Mouse (Mus musculus) embryonic facial prominence, embryonic 11.5 days (tissue): ENCODE data around the gene Tada3. TPM values are rescaled to one million over a fixed set of nuclear protein-coding genes. Genes with fewer than 3 reads are reported as not detected.

Experiments
- ATAC-seq: fragments of 200-750 bp; cut with Nextera tagmentation; replicated peaks from 2 replicates; pipeline ENCODE4 v1.8.0; 2017; ENCODE audit warnings: low read depth; ENCODE audit not compliant: insufficient number of reproducible peaks, low FRiP score, low TSS enrichment
- DNase-seq: peaks from one replicate; pipeline ENCODE4 v3.0.0-alpha.2; 2015; ENCODE audit warnings: low spot score
- H3K27ac ChIP-seq: fragments of 300-500 bp; sonication (generic); replicated peaks from 2 replicates; pipeline ENCODE4 v1.5.1; 2014; ENCODE audit warnings: mild to moderate bottlenecking, low read depth, low read length, control low read depth
- H3K27me3 ChIP-seq: fragments of 300-500 bp; sonication (generic); 2 replicates; pipeline ENCODE4 v1.6.1; 2014; ENCODE audit warnings: mild to moderate bottlenecking, low read length, moderate library complexity, mixed read lengths; ENCODE audit not compliant: control insufficient read depth, insufficient read depth
- H3K36me3 ChIP-seq: fragments of 300-500 bp; sonication (generic); replicated peaks from 2 replicates; pipeline ENCODE4 v1.6.1; 2014; ENCODE audit warnings: low read depth, mild to moderate bottlenecking, low read length, moderate library complexity, mixed read lengths; ENCODE audit not compliant: control insufficient read depth, insufficient read depth
- H3K4me1 ChIP-seq: fragments of 300-500 bp; sonication (generic); 2 replicates; pipeline ENCODE4 v1.6.1; 2014; ENCODE audit warnings: low read length, mixed read lengths; ENCODE audit not compliant: control insufficient read depth, insufficient read depth
- H3K4me2 ChIP-seq: fragments of 300-500 bp; sonication (generic); 2 replicates; pipeline ENCODE4 v1.6.1; 2014; ENCODE audit warnings: low read depth, mild to moderate bottlenecking, control low read depth, low read length, moderate library complexity
- H3K4me3 ChIP-seq: fragments of 300-500 bp; sonication (generic); 2 replicates; pipeline ENCODE4 v1.5.1; 2014; ENCODE audit warnings: low read depth, low read length, control low read depth
- H3K9ac ChIP-seq: fragments of 300-500 bp; sonication (generic); replicated peaks from 2 replicates; pipeline ENCODE4 v1.6.1; 2014; ENCODE audit warnings: mild to moderate bottlenecking, control low read depth, low read length
- H3K9me3 ChIP-seq: fragments of 300-500 bp; sonication (generic); replicated peaks from 2 replicates; pipeline ENCODE4 v1.6.1; 2016; ENCODE audit warnings: mild to moderate bottlenecking, low read length, inconsistent platforms, mixed read lengths; ENCODE audit not compliant: control insufficient read depth
- WGBS: fragments of 180-500 bp; shearing (Covaris S2); extraction: QIAGEN DNeasy Blood & Tissue Kit; methylation state at CpG from one replicate; pipeline ENCODE4 v1.1.7; 2014; 5-methylcytosine and 5-hydroxymethylcytosine counted together
- polyA plus RNA-seq: library from polyadenylated mRNA; unstranded; fragments of >200 nt; fragmentation: Nextera tagmentation; extraction: Ambion mirVana; gene quantifications from 2 replicates; pipeline ENCODE4 v1.2.1, GENCODE M21; 2014

Gene Tada3
- polyA plus RNA-seq, 1 experiment from 2014 or later: 44.3 TPM

DNA sequence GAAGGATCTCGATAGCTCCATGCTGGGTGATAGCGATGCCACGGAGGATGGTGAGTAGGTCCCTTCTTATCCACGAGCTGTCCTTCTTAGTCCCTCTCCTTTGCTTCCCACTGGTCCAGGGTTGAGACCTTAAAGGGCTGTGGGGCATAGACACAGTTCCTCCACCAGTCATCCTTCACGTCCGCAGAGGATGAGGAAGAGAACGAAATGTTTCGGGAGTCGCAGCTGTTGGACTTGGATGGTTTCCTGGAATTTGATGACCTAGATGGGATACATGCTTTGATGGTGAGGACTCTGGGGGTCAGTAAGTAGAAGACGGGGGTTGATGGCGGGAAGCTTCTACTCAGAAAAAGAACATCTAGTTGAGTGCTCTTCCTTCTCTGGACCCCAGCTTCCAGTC lies 17.1 kb upstream of the Tada3 start:
- Histone ChIP-seq H3K4me3 (no peak overlapping the region), H3K9ac (no peak overlapping the region), H3K4me1 (no peaks in the 10 kb centered on the region; the same call in 1 of the 2 replicates), H3K36me3 (no peaks in the 10 kb centered on the region; the same call in 1 of the 2 replicates), H3K27me3 (no peaks in the 10 kb centered on the region; the same call in 1 of the 2 replicates), H3K9me3 (no peaks in the 10 kb centered on the region), H3K27ac (no peak overlapping the region), H3K4me2 (no peak overlapping the region)
- no peak for ATAC-seq
- DNase-seq: no peak
- 94% methylated on average over 11 of the region's 11 CpGs for WGBS

DNA sequence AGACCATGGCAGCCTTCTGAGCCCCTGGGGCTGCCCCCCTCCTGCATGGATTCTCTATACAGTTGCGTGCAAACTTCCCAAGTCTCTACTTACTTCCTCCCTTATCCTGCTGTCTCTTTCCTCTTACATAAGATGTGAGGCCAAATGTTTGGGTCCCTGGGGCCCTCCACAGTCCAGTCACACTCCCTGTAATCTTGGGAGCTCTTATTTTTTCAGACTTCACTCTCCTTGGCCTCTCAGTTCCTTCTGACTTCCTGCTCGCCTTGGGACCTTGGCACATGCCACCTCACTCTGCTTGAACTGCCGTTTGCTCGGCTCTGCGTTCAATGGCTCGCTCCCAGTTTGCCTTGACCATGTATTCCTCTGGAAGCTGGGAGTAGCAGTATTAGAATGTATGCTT lies 16.3 kb upstream of the Tada3 start:
- Histone ChIP-seq H3K36me3 (no peaks in the 10 kb centered on the region; the same call in none of the 2 replicates), H3K4me3 (no peak overlapping the region), H3K27ac (no peak overlapping the region), H3K9ac (no peak overlapping the region), H3K4me1 (no peaks in the 10 kb centered on the region; the same call in 1 of the 2 replicates), H3K4me2 (no peak overlapping the region), H3K27me3 (no peaks in the 10 kb centered on the region; the same call in 1 of the 2 replicates), H3K9me3 (no peaks in the 10 kb centered on the region)
- DNase-seq (no peak), ATAC-seq (no peak)
- WGBS: 81% methylated on average over 6 of the region's 6 CpGs

DNA sequence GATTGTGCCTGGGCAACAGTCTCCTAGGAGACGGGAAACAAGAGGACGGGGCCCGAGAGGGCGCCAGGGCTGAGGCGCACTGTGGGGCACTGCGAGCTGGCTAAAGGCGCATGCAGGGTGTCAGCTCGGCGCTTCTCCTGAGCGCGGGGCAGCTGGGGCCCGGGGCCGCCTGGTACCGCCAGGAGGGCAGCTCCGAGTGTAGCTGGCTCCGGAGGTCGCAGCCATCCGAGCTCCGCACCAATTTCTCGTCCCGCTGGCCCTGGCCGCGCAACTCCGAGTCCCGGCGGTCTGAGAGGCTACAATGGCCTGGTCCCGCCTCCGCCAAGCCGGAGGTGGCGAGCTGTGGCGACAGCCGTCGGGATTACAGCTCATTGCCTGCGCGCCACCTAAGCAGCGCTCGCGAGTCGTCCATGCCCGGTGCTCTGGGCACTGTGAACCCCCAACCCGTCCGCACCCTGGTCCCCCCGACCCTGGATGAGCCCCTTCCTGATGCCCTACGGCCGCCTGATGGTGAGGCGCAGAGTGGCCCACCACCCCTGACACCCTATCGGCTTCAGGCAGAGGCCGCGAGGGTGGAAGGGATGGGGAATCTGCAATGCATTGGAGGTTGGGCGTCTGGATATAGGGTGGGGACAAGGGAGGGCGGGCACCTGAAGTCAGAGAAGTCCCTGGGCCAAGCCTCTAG lies 14.8 kb upstream of the Tada3 start:
- no peaks in the 10 kb centered on the region; the same call in 1 of the 2 replicates for H3K27me3 ChIP-seq
- no peaks in the 10 kb centered on the region; the same call in 1 of the 2 replicates for H3K4me1 ChIP-seq
- peak overlapping the region; percentile 66 for H3K9ac ChIP-seq
- H3K4me3 ChIP-seq: peak overlapping the region; percentile 44
- no peak overlapping the region for H3K27ac ChIP-seq
- ATAC-seq (peak; percentile 78), DNase-seq (peak; percentile 71)
- no peaks in the 10 kb centered on the region; the same call in none of the 2 replicates for H3K36me3 ChIP-seq
- WGBS: 1% methylated on average over 51 of the region's 51 CpGs
- H3K4me2 ChIP-seq: peak overlapping the region; percentile 92
- no peaks in the 10 kb centered on the region for H3K9me3 ChIP-seq

DNA sequence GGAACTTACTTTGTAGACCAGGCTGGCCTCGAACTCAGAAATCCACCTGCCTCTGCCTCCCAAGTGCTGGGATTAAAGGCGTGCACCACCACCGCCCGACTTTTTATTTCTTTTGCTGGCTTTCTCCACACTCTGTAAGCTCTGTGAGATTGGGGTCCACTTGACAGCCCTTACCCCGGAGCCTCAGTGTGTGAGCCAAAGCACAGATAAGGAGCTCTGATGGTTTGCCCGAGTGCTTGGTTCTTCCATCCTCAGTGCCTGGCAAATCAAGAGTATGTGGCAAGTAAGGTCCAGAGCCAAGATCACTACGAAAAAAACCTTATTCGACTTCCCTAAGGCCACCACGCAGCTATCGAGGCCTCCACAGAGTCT lies 14.3 kb upstream of the Tada3 start:
- DNase-seq (no peak), ATAC-seq (peak; percentile 2; the same call in 1 of the 2 replicates)
- no peaks in the 10 kb centered on the region; the same call in 1 of the 2 replicates for H3K4me1 ChIP-seq
- H3K36me3 ChIP-seq: no peaks in the 10 kb centered on the region; the same call in none of the 2 replicates
- peak overlapping the region; percentile 92 for H3K4me2 ChIP-seq
- H3K9me3 ChIP-seq: no peaks in the 10 kb centered on the region
- H3K4me3 ChIP-seq: peak overlapping the region; percentile 44
- H3K27ac ChIP-seq: no peak overlapping the region
- no peaks in the 10 kb centered on the region; the same call in 1 of the 2 replicates for H3K27me3 ChIP-seq
- 30% methylated on average over 10 of the region's 10 CpGs for WGBS
- peak overlapping the region; percentile 66 for H3K9ac ChIP-seq

DNA sequence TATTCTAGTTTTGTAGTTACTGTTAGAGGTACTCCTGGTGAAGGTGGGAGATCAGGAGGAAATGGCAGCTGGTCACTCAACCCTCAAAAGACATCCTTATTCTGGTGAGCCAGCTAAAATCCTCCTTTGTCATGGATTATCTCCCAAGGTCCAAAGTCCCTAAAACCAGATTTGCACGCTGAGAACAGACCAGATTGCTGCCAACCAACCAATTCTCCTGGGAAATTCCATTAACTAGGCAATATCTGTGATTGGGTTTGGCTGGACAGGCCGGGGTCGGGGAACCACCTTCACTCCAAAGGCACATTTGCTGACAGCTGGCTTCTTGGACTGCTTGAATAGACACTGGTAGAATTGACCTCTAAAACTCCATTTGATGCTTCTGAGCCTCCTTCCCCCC lies 13.0 kb upstream of the Tada3 start:
- no peaks in the 10 kb centered on the region for H3K9me3 ChIP-seq
- H3K36me3 ChIP-seq: peaks cover 2% of the 10 kb centered on the region
- WGBS: 81% methylated on average over 3 of the region's 3 CpGs
- no peaks in the 10 kb centered on the region; the same call in 1 of the 2 replicates for H3K4me1 ChIP-seq
- no peaks in the 10 kb centered on the region; the same call in 1 of the 2 replicates for H3K27me3 ChIP-seq
- no peak overlapping the region for H3K9ac ChIP-seq
- H3K4me2 ChIP-seq: no peak overlapping the region
- no peak overlapping the region for H3K4me3 ChIP-seq
- DNase-seq: no peak
- H3K27ac ChIP-seq: no peak overlapping the region
- ATAC-seq: no peak

DNA sequence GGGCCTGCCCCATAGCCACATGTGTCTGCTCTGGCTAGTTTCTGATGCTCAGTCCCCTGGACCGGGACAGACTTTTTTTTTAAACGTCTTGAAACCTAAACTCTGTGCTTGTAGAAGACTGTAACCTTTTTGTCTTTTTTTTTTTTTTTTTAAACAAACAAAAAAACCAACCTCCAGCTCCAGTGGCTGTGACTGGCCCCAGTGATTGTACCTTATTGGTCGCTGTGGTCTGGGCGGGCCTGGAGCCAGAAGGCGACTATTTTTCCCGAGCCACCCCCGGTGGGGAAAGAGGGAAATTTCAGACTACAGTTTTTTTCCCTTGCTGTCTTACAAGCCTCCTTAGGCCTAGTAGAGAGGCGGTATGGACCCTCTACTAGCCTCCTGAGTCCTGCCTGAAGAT lies 11.3 kb upstream of the Tada3 start, which contains the start of gene Ttll3:
Ttll3 (plus strand) TSS at position 301 of the 400 bp plus-strand sequence.
- Histone ChIP-seq H3K4me1 (no peaks in the 10 kb centered on the region; the same call in 1 of the 2 replicates), H3K9me3 (no peaks in the 10 kb centered on the region), H3K9ac (no peak within 1 kb of the TSS), H3K27me3 (no peaks in the 10 kb centered on the region; the same call in 1 of the 2 replicates), H3K4me3 (no peak within 1 kb of the TSS), H3K36me3 (peaks cover 15% of the 10 kb centered on the region), H3K4me2 (no peak within 1 kb of the TSS; the same call in 1 of the 2 replicates), H3K27ac (no peak within 1 kb of the TSS)
- no peak for ATAC-seq
- WGBS: 76% methylated on average over 8 of the region's 8 CpGs
- no peak for DNase-seq

DNA sequence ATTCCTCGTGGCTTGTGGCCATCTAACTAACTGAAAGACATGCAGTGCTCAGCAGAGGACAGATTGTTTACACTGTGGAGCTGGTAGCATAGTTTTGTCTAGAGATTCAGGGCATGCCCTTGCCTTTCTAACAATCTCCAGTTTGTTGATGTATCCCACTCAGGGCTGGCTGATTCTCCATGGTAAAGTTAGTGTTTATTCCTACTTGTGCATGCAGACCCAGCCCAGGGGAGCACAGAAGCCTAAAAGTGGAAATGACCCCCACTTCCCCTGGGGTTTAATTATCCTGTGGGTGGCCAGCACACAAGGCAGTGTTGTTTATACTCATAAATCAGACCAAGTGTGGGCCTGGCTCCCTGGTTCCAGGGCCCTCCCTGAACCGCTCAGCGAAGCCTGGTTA lies 8.3 kb upstream of the Tada3 start:
- H3K27ac ChIP-seq: no peak overlapping the region
- H3K36me3 ChIP-seq: peaks cover 20% of the 10 kb centered on the region

DNA sequence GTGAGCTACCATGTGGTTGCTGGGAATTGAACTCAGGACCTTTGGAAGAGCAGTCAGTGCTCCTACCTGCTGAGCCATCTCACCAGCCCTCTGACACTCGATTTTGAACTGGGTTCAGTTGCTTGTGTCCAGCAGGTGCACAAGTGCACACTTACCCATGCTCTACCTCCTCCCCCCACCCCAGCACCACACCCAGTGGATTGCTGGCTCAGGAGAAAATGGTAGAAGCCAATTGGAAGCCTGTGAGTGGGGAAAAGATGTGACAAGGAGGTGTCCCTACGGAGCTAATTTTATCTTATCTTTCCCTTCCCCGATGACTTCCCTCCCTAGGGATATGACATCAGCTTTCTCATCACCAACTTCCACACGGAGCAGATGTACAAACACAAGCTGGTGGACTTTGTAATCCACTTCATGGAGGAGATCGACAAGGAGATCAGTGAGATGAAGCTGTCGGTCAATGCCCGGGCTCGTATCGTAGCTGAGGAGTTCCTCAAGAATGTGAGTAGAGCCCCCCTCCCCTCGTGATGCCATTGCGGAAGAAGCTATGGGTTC lies 7.6 kb upstream of the Tada3 start:
- H3K9ac ChIP-seq: no peak overlapping the region
- H3K27ac ChIP-seq: no peak overlapping the region
- no peaks in the 10 kb centered on the region for H3K27me3 ChIP-seq
- peaks cover 20% of the 10 kb centered on the region for H3K36me3 ChIP-seq
- H3K4me2 ChIP-seq: no peak overlapping the region
- no peaks in the 10 kb centered on the region for H3K4me1 ChIP-seq
- DNase-seq: no peak
- no peaks in the 10 kb centered on the region for H3K9me3 ChIP-seq
- whole genome bisulfite sequencing: 88% methylated on average over 11 of the region's 11 CpGs
- no peak for ATAC-seq
- H3K4me3 ChIP-seq: no peak overlapping the region

More for the DNA sequence above, 8.3 kb upstream of the Tada3 start:
- H3K4me3 ChIP-seq: no peak overlapping the region
- H3K4me1 ChIP-seq: no peaks in the 10 kb centered on the region
- no peak overlapping the region for H3K9ac ChIP-seq
- H3K27me3 ChIP-seq: no peaks in the 10 kb centered on the region; the same call in 1 of the 2 replicates
- no peaks in the 10 kb centered on the region for H3K9me3 ChIP-seq
- DNase-seq (no peak), ATAC-seq (no peak)
- no peak overlapping the region for H3K4me2 ChIP-seq
- 86% methylated on average over 3 of the region's 3 CpGs for WGBS
